Mouse (Mus musculus) frontal cortex, postnatal 14 days (tissue): ENCODE measurements at regions not wholly inside any gene's neighbourhood (a gene's known extent, or its start where the extent isn't known, plus 50 kb on each side); places are given as distances from the start of the nearest gene placed in this dataset.
A peak's percentile ranks its signal among the peaks of the same experiment; 100 is the strongest.

Experiments
- DNase-seq, 2 experiments: peaks; one replicate each; pipeline ENCODE4 v3.0.0; 2022; ENCODE audit warnings: low spot score in 2 of 2

GRCm38 (mm10) chr12:6211266-6211665 is 835.8 kb upstream of the Klhl29 start:
- peak; percentile 40 to 57 for DNase-seq

- no peak for DNase-seq
These were observed 813.8 kb upstream of the Klhl29 start for GRCm38 (mm10) chr12:6189232-6189631.

- DNase-seq: no peak
These were observed 793.3 kb upstream of the Klhl29 start for GRCm38 (mm10) chr12:6168795-6169194.

DNA sequence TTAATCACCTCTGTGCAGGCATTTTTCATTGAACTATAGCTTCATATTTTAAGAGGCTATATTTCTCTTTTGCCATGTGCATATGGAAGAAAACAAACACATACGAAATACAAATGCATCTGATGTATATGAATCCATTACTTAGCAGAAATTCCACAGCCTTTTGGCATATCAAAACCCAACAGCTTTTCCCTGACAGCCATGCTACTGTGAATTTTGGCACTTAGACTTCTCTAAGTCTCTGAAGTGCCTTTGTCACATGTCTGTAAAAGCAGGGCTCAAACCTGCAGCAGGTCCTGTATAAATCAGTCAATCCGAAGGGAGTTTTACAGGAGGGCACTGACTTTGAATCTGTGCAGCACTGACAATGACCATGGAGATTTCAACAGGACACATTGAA is 778.8 kb upstream of the Klhl29 start:
- no peak for DNase-seq

DNA sequence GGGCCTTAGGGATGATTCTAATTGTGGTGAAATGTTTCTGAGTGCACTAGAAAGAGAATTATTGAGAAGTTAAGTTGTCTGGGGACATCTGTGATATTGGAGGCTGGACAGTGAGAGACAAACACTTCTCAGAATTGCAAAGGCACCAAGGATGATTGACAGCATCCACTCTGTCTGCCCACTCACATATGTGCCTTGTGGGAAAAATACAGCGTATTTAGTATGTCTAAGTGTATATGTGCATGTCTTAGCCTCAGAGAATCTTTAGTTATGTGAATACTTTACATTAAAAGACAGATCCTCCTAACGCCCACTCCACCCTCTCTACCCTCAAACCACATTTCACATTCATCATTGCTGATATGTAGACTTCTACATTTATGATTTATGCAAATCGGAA is 776.0 kb upstream of the Klhl29 start:
- DNase-seq: no peak

- no peak for DNase-seq
These were observed 757.0 kb upstream of the Klhl29 start for GRCm38 (mm10) chr12:6132451-6132850.

- DNase-seq: no peak
These were observed 744.1 kb upstream of the Klhl29 start for GRCm38 (mm10) chr12:6119557-6119956.

GRCm38 (mm10) chr12:6115254-6115653 is 739.8 kb upstream of the Klhl29 start:
- no peak for DNase-seq

DNA sequence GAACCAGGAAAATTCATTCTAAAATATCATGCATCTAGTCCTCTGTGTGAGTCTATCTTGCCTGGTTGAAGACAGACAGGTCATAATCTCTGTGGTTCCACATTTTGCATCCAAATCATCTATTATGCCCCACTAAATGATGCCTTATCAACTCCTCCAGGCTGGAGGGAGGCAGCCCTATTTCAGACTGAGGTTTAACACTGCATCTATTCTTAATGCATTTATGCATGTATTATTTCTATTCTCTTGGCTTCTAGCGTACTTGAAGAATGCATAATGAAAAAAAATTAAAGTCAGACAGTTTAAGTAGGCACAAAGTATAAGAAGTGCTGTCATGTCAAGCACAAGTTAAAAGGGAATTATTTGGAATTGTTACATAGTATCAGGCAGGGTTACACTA is 721.8 kb upstream of the Klhl29 start:
- DNase-seq: no peak

DNA sequence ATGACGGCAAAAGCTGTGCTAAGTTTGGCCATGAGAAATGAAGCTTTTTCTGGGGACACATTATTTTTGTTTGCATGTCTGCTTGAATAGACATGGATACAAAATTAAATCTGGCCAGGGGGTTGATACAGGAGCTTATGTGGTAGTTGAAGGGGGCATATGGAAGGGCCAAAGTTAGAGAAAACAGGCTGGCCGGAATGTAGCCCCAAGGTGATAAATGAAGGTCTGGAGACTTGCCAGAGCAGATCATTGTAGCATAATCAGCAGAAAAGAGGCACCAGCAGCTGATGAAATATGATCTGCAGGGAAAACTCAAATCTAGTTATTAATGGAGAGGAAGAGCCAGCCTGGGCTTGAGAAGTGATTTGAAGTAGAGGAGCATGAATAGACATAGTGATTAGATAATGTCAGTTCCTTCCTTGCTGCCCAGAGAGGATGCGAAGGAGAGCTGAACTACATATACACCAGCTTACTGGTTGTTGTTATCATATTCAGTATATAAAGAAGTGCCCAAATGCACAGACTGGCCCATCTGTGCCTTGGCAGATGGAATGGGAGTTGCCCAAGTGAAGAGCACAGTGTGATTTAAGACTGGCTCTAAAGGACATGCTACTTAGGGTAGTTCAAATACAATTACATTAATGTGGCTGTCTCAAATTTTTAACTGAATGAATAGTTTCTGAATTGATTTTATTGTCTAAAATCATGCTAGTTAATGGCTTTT is 712.3 kb upstream of the Klhl29 start:
- no peak for DNase-seq

GRCm38 (mm10) chr12:6087071-6087470 is 711.6 kb upstream of the Klhl29 start:
- DNase-seq: no peak

- DNase-seq: no peak
These were observed 671.6 kb upstream of the Klhl29 start for GRCm38 (mm10) chr12:6046866-6047689.

GRCm38 (mm10) chr12:6046110-6046509 is 670.6 kb upstream of the Klhl29 start:
- no peak for DNase-seq

- no peak for DNase-seq
These were observed 666.8 kb upstream of the Klhl29 start for GRCm38 (mm10) chr12:6042326-6042725.

DNA sequence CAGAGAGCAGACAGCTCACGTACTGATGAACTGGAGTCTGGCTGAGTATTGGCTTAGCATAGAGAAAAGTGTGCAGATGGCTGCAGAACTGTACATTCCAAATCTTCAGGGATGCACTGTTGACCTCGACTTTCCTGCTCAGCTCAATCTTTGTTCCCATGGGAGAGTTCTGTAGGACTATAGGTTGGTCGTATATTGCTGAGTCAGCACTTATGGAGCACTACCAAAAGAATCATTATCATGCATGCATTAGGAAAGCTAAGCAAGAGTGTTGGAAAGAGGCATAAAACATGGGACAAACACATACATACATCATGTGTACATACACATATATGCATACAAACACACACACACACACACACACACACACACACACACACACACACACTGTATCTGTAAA is 648.6 kb upstream of the Klhl29 start:
- no peak for DNase-seq

- DNase-seq: no peak
These were observed 647.0 kb upstream of the Klhl29 start for GRCm38 (mm10) chr12:6022490-6022889.

- DNase-seq: no peak
These were observed 625.5 kb upstream of the Klhl29 start for GRCm38 (mm10) chr12:6000961-6001360.

DNA sequence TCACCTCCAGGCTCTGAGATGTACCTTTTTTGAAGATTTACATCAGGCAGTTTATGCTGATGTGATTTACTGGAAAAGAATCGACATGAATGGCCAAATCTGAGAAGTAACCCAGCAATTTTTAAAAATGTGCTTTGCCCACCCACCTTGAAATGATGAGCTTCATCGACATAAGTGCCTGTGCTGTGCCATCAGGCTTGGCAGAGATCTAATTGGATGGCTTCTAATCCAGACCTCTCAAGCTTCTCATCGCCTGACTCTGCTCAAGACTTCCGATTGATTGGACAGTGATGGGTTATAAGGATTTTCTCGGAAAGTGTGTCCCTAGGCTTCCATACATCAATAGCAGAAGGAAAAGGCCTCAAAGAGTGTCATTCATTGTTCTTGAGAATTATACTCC is 621.9 kb upstream of the Klhl29 start:
- no peak for DNase-seq

DNA sequence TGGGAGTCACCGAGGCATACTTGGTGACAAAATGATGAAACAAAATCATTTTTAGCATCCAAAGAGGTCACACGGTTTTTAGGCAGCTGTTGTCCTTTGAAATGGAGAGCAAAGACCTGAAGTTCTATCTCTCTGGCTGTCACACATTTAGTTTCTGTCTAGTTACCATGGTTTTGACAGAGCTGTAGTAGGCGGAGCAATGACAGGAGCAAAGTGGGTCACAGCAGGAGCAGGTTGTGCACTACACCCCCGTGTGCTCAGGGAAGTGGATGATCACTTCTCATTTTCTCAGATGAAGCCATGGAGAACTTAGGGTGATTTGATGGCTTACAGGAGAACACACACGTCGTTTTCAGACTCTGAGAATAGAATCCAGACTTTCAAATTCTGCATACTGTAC is 621.2 kb upstream of the Klhl29 start:
- no peak for DNase-seq

- DNase-seq: no peak
These were observed 608.6 kb upstream of the Klhl29 start for GRCm38 (mm10) chr12:5983937-5984610.

DNA sequence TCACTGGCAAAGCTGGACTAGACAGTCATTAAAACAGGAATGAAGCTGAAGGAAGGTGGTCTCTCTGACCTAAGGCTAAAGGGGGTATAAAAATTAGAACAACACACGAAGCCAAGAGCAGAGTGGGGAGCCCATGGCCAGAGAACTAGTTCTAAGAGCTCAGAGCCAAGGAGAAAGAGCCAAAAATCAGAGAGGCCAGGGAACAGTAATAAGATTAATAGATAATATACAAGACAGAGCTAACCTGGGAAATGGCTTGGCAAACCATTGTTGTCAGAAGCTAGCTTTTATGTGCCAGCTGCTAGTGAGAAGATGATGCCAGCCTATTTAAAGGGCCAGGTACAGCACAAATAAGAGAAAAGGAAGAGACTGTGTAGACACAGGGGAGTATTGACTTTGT is 606.6 kb upstream of the Klhl29 start:
- DNase-seq: no peak

- DNase-seq: no peak
These were observed 600.4 kb upstream of the Klhl29 start for GRCm38 (mm10) chr12:5975926-5976325.

GRCm38 (mm10) chr12:5969556-5969955 is 594.1 kb upstream of the Klhl29 start:
- no peak for DNase-seq
